Mouse (Mus musculus) v-Abl transformed pro-B cells (cell line): ENCODE data around the gene Gm42742.

ENCODE experiments used
- in situ Hi-C, 2 experiments: fragments of 400-800 bp; cut with MboI; formaldehyde crosslinking; loops; one replicate each; pipeline ENCODE4 v1.15.1; 2025; ENCODE audit not compliant: unreplicated experiment in 2 of 2

Gm42742 gene

GRCm38 (mm10) chr7:126967361-126967760 lies 53.5 kb downstream of the Gm42742 start:
- in situ Hi-C loops: loop anchor here in 1 of 2 experiments (25.0 kb wide), 1 partner anchor 130 kb away; the partner anchor contains the start of genes 4930451I11Rik and Doc2a

GRCm38 (mm10) chr7:126965568-126965967 lies 55.3 kb downstream of the Gm42742 start:
- in situ Hi-C loops: loop anchor here in 1 of 2 experiments (25.0 kb wide), 1 partner anchor 128 kb away; the partner anchor contains the start of genes 4930451I11Rik and Doc2a
